Mouse (Mus musculus) limb, embryonic 10.5 days (tissue): Measurements from ENCODE around the gene Numbl. TPM values are rescaled to one million over a fixed set of nuclear protein-coding genes. Genes with fewer than 3 reads are reported as not detected.

ENCODE experiments used
- DNase-seq: peaks from one replicate; pipeline ENCODE4 v3.0.0-alpha.2; 2017; ENCODE audit warnings: low spot score
- H3K27ac ChIP-seq: fragments of 300-500 bp; sonication (generic); 2 replicates; pipeline ENCODE4 v1.5.1; 2016; ENCODE audit warnings: mild to moderate bottlenecking
- H3K27me3 ChIP-seq: fragments of 300-500 bp; sonication (generic); 2 replicates; pipeline ENCODE4 v1.6.1; 2016; ENCODE audit warnings: low read depth, mild to moderate bottlenecking; ENCODE audit not compliant: poor library complexity, severe bottlenecking
- H3K36me3 ChIP-seq: fragments of 300-500 bp; sonication (generic); 2 replicates; pipeline ENCODE4 v1.6.1; 2016; ENCODE audit warnings: mild to moderate bottlenecking, moderate library complexity
- H3K4me1 ChIP-seq: fragments of 300-500 bp; sonication (generic); 2 replicates; pipeline ENCODE4 v1.6.1; 2016
- H3K4me3 ChIP-seq: fragments of 300-500 bp; sonication (generic); 2 replicates; pipeline ENCODE4 v1.5.1; 2016; ENCODE audit warnings: mild to moderate bottlenecking, moderate library complexity
- H3K9me3 ChIP-seq: fragments of 300-500 bp; sonication (generic); replicated peaks from 2 replicates; pipeline ENCODE4 v1.6.1; 2016; ENCODE audit warnings: mild to moderate bottlenecking
- WGBS: fragments of 180-500 bp; shearing (Covaris S2); methylation state at CpG from one replicate; pipeline ENCODE4 v1.1.7; 2016; 5-methylcytosine and 5-hydroxymethylcytosine counted together
- polyA plus RNA-seq: library from polyadenylated mRNA; unstranded; fragments of >200 nt; fragmentation: Nextera tagmentation; extraction: Ambion mirVana; gene quantifications from 2 replicates; pipeline ENCODE4 v1.2.1, GENCODE M21; 2016

The Numbl gene
- polyA plus RNA-seq, 1 experiment from 2014 or later: 10.4 TPM

GRCm38 (mm10) chr7:27282225-27282624 lies 24.0 kb downstream of the Numbl start:
- Histone ChIP-seq H3K4me1 (peaks cover 11% of the 10 kb centered on the region), H3K27me3 (peaks cover 23% of the 10 kb centered on the region), H3K36me3 (peaks cover 39% of the 10 kb centered on the region), H3K9me3 (no peaks in the 10 kb centered on the region), H3K4me3 (no peak overlapping the region), H3K27ac (no peak overlapping the region)
- 63% methylated on average over 4 of the region's 4 CpGs for WGBS
- DNase-seq: no peak

DNA sequence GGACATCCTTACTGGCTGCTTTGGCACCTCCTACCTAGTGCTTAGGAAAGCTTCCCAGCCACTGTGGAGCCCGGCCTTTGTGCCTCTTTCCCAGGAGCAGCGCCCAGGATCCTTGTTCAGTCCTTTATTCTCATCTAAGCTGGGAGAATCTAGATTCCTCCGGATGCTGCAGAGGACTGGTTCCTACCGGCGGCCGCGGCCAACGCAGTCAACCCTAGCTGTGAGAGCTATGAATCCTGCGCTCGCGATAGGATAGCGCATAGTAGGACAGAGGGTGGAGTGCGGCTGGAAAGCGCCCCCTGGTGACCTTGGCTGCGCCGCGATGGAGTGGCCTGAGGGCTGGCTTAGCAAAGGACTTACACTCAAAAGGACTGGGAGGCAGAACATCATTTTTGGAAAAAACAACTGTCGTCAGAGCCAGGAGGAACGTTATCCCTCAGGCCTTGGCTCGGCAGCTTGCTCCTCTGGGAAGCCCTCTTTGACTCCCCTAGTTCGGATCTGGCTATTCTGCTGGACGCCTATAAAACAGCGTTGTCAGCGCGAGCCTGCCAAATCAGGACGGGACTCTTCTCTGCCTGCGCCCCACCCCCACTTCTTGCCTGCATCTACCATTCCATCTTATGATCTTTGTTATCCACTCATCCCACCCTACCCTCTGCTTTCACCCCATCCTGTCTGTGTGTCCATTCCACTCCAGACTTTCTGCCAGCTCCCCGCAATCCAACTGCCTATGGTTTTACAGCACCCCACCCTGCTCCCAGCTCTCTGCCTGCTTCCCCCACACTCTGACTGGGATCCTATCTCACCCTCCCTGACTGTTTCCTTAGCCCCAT lies 26.8 kb downstream of the Numbl start:
- Histone ChIP-seq H3K4me3 (peak overlapping the region; percentile 36), H3K27ac (peak overlapping the region; percentile 53; the same call in 1 of the 2 replicates), H3K36me3 (peaks cover 15% of the 10 kb centered on the region), H3K9me3 (no peaks in the 10 kb centered on the region), H3K4me1 (peaks cover 11% of the 10 kb centered on the region), H3K27me3 (peaks cover 23% of the 10 kb centered on the region)
- peak; percentile 57 for DNase-seq
- 1% methylated on average over 28 of the region's 28 CpGs for WGBS

DNA sequence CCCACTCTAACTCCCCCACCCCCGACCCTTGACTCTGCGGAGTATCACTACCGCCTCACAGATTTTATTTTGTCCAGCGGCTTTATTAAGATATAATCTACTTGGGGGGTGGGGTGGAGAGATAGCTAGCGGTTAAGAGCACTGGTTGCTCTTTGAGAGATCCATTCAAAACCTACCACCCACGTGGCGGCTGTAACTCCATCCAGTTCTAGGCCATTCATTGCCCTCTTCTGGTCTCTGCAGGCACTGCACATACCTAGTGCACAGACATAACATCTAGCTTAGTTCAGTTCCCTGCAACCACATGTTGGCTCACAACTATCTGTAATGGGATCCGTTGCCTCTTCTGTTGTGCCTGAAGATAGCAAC lies 27.4 kb downstream of the Numbl start:
- peak overlapping the region; percentile 36 for H3K4me3 ChIP-seq
- WGBS: 5% methylated on average over 8 of the region's 8 CpGs

GRCm38 (mm10) chr7:27288732-27289131 lies 30.5 kb downstream of the Numbl start:
- H3K27me3 ChIP-seq: peaks cover 23% of the 10 kb centered on the region
- no peak for DNase-seq
- 83% methylated on average over 7 of the region's 7 CpGs for WGBS
- H3K9me3 ChIP-seq: no peaks in the 10 kb centered on the region
- H3K4me1 ChIP-seq: peaks cover 11% of the 10 kb centered on the region
- H3K4me3 ChIP-seq: no peak overlapping the region
- H3K27ac ChIP-seq: no peak overlapping the region
- H3K36me3 ChIP-seq: no peaks in the 10 kb centered on the region

More for the DNA sequence above, 27.4 kb downstream of the Numbl start:
- Histone ChIP-seq H3K36me3 (peaks cover 11% of the 10 kb centered on the region), H3K27me3 (peaks cover 23% of the 10 kb centered on the region), H3K27ac (peak overlapping the region; percentile 53; the same call in 1 of the 2 replicates), H3K4me1 (peaks cover 11% of the 10 kb centered on the region), H3K9me3 (no peaks in the 10 kb centered on the region)
- peak; percentile 78 for DNase-seq

- 63% methylated on average over 2 of the region's 2 CpGs for WGBS
Observed at GRCm38 (mm10) chr7:27290555-27290954, 32.3 kb downstream of the Numbl start.

GRCm38 (mm10) chr7:27291795-27292466 lies 33.7 kb downstream of the Numbl start:
- Histone ChIP-seq H3K4me1 (no peaks in the 10 kb centered on the region), H3K4me3 (no peak overlapping the region), H3K36me3 (no peaks in the 10 kb centered on the region), H3K27me3 (0 out of 2 replicates have a peak, but pooled peaks cover under 1% of the 10 kb centered on the region), H3K9me3 (no peaks in the 10 kb centered on the region), H3K27ac (no peak overlapping the region)
- DNase-seq: no peak
- WGBS: 70% methylated on average over 12 of the region's 12 CpGs

More at GRCm38 (mm10) chr7:27290555-27290954, 32.3 kb downstream of the Numbl start:
- Histone ChIP-seq H3K36me3 (no peaks in the 10 kb centered on the region), H3K4me3 (no peak overlapping the region), H3K27me3 (peaks cover 6% of the 10 kb centered on the region), H3K4me1 (peaks cover under 1% of the 10 kb centered on the region), H3K9me3 (no peaks in the 10 kb centered on the region), H3K27ac (no peak overlapping the region)
- no peak for DNase-seq

DNA sequence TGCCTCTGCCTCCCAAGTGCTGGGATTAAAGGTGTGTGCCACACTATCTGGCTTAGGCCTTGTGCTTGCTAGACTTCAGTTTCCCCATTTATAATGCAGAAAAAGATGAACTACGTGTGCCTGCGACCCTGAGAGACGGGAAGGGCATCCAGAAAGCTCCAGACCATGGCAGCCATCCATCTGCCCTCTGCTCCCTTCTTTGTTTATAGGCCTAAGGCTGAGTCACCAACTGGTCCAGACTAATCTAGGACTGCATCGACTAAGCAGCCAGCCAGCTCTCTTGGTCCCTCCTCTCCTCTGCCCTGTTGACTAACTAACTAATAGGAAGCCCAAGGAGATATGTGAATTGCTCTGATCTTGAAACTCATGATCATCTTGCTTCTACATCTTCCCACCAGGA lies 37.7 kb downstream of the Numbl start:
- Histone ChIP-seq H3K36me3 (no peaks in the 10 kb centered on the region), H3K27me3 (no peaks in the 10 kb centered on the region), H3K27ac (no peak overlapping the region), H3K4me3 (no peak overlapping the region), H3K9me3 (no peaks in the 10 kb centered on the region), H3K4me1 (no peaks in the 10 kb centered on the region)
- whole genome bisulfite sequencing: 84% methylated on average over 4 of the region's 4 CpGs
- no peak for DNase-seq

GRCm38 (mm10) chr7:27296518-27296917 lies 38.3 kb downstream of the Numbl start:
- no peak for DNase-seq
- no peaks in the 10 kb centered on the region for H3K36me3 ChIP-seq
- WGBS: 89% methylated on average over 4 of the region's 4 CpGs
- no peak overlapping the region for H3K27ac ChIP-seq
- H3K4me1 ChIP-seq: no peaks in the 10 kb centered on the region
- H3K4me3 ChIP-seq: no peak overlapping the region
- H3K9me3 ChIP-seq: no peaks in the 10 kb centered on the region
- no peaks in the 10 kb centered on the region for H3K27me3 ChIP-seq

DNA sequence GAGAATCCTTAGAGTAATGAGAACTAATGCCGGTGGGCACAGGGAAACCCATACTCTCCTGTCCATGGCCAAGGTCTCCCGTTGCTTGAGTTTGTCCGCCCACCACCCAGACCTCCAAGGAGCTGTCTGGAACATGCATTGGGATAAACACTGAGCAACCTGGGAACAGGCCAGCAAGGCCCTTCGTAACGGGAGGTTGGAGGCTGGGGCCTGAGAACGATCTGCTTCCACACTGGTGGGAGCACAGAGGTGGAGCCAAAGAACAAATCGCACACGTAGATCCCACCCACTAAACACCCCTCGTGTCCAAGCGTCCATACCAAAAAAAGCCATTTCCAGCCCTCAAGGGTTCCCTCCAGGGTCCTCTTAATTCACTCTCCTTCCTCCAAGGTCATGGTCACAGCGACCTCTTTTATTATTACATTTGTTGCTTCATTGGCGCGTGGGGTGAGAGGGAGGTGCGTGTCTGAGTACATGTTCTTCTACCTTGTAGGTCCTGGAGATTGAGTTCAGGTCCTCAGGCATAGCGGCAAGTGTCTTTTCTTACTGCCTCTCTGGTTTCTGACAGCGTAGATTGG lies 39.9 kb downstream of the Numbl start:
- H3K36me3 ChIP-seq: no peaks in the 10 kb centered on the region
- no peak overlapping the region for H3K4me3 ChIP-seq
- no peak overlapping the region for H3K27ac ChIP-seq
- 90% methylated on average over 16 of the region's 16 CpGs for WGBS
- H3K4me1 ChIP-seq: no peaks in the 10 kb centered on the region
- no peak for DNase-seq
- H3K27me3 ChIP-seq: peaks cover 8% of the 10 kb centered on the region; the same call in 1 of the 2 replicates
- no peaks in the 10 kb centered on the region for H3K9me3 ChIP-seq

DNA sequence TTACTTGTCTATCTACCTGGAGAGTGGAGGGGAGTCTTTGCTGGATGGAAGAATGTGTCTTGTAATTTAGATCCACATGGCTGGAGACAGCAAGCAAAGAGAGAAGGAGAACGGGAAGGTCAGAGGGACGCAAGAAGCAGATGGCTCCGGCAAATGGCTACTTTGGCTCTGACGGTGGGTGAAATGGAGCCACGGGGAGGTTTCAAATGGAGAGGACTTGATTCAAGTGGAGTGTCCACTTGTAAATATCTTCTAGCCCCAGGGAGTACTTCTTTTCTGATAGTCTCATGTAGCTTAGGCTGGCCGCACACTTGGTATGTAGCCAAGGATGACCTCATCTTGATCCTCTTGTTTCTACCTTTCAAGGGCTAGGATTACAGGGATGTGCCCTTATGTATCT lies 40.6 kb downstream of the Numbl start:
- no peak overlapping the region for H3K27ac ChIP-seq
- no peaks in the 10 kb centered on the region for H3K9me3 ChIP-seq
- 91% methylated on average over 6 of the region's 6 CpGs for WGBS
- H3K27me3 ChIP-seq: peaks cover 15% of the 10 kb centered on the region; the same call in 1 of the 2 replicates
- H3K36me3 ChIP-seq: no peaks in the 10 kb centered on the region
- H3K4me3 ChIP-seq: no peak overlapping the region
- H3K4me1 ChIP-seq: no peaks in the 10 kb centered on the region
- no peak for DNase-seq

DNA sequence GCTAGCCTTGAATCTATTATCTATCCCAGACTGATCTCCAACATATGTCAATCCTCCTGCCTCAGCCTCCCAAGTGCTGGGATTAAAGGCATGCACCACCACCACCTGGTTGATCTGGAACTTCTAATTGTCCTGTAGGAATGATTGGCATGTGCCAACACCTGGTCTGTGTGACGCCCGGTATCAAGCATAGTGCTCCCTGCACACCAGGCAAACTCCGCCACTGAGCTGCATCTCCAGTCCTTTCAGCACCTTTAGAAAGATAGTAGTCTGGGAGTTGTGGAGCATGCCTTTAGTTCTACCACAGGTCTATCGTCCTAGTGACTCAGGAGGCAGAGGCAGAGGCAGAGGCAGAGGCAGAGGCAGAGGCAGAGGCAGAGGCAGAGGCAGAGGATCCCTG lies 42.1 kb downstream of the Numbl start:
- H3K4me3 ChIP-seq: no peak overlapping the region
- WGBS: 89% methylated on average over 4 of the region's 4 CpGs
- DNase-seq: no peak
- H3K4me1 ChIP-seq: no peaks in the 10 kb centered on the region
- no peaks in the 10 kb centered on the region for H3K36me3 ChIP-seq
- no peaks in the 10 kb centered on the region for H3K9me3 ChIP-seq
- peaks cover 22% of the 10 kb centered on the region for H3K27me3 ChIP-seq
- H3K27ac ChIP-seq: no peak overlapping the region

- Histone ChIP-seq H3K27ac (no peak overlapping the region), H3K9me3 (no peaks in the 10 kb centered on the region), H3K4me3 (no peak overlapping the region), H3K36me3 (no peaks in the 10 kb centered on the region), H3K27me3 (peaks cover 24% of the 10 kb centered on the region), H3K4me1 (no peaks in the 10 kb centered on the region)
- no peak for DNase-seq
- 89% methylated on average over 5 of the region's 5 CpGs for WGBS
Observed at GRCm38 (mm10) chr7:27300801-27301200, 42.6 kb downstream of the Numbl start.

DNA sequence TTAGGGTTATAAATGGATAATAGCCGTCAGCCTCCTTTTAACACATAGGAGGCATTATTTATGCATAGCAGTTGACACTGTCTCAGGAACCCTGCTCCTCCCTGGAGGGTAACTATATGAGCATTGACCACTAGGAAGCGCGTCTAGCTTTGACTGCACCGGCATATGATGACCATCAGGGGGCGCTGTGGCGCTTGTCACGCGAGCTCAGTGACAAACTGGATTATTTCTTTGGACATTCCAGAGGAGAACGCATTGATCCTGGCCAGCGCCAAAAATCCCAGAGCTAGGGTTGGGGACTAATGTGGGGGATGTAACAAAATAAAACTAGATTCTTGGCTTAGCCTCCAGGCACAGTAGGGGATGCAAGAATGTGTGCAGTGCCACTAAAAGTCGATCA lies 43.9 kb downstream of the Numbl start:
- peak; percentile 83 for DNase-seq
- Histone ChIP-seq H3K27me3 (peaks cover 28% of the 10 kb centered on the region), H3K4me3 (no peak overlapping the region), H3K9me3 (no peaks in the 10 kb centered on the region), H3K36me3 (no peaks in the 10 kb centered on the region), H3K27ac (no peak overlapping the region), H3K4me1 (no peaks in the 10 kb centered on the region)
- WGBS: 11% methylated on average over 11 of the region's 11 CpGs
